In the genomic region with DNA sequence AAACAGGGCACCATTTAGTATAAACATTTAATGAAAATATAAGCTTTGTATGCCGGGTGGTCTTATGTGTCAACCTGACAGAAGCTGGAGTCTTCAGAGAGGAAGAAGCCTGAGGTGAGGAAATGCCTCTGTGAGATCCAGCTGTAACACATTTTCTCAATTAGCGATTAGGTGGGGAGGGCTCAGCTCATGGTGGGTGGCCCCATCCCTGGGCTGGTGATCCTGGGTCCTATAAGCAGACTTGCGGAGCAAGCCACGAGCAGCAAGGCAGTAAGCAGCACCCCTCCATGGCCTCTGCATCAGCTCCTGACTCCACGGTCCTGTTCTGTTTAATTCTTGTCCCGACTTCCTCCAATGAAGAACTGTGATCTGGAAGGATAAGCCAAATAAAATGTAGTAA, we compare ENCODE assay signal across 30 mouse cellular contexts. TPM values are rescaled to one million over a fixed set of nuclear protein-coding genes. Genes with fewer than 3 reads are reported as not detected.
DNase-seq lines count a peak whose midpoint lies in the region; ATAC-seq and TF ChIP-seq lines count a peak whose summit lies in the region.
"Had no signal": no experiment of that assay in that cellular context is flagged by ENCODE, and none has a peak within 500 bp of the region (broad histone marks: within the 10 kb centered on the region; RNA-seq: fewer than 3 reads in every experiment).

No protein-coding gene starts in this region.

- 68% methylated on average over 6 of the region's 6 CpGs for WGBS in hindbrain, embryonic 11.5 days
- WGBS in hindbrain, postnatal 0 days = 82% methylated on average over 6 of the region's 6 CpGs
- 40% methylated on average over 6 of the region's 6 CpGs for WGBS in embryonic facial prominence, embryonic 10.5 days
- WGBS in limb, embryonic 10.5 days = 49% methylated on average over 6 of the region's 6 CpGs

- TF ChIP-seq CTCF in hindbrain, postnatal 0 days (IDR thresholded peaks at IDR 0.05; ENCODE audit: low read depth) = no peak

- H3K4me3 ChIP-seq in hindbrain, embryonic 11.5 days (ENCODE audit: low read depth, low read length) = no peak overlapping the region
- no peak overlapping the region for H3K4me3 ChIP-seq in hindbrain, postnatal 0 days (ENCODE audit: low read length)
- H3K4me3 ChIP-seq in embryonic facial prominence, embryonic 10.5 days = no peak overlapping the region
- no peak overlapping the region for H3K4me3 ChIP-seq in limb, embryonic 10.5 days
- H3K4me3 ChIP-seq: forebrain, embryonic 10.5 days; forebrain, embryonic 13.5 days; heart, adult 2 months; heart, embryonic 10.5 days; heart, embryonic 13.5 days had no signal

- no peaks in the 10 kb centered on the region for H3K9me3 ChIP-seq in hindbrain, embryonic 11.5 days (ENCODE audit: control insufficient read depth, low read length)
- no peaks in the 10 kb centered on the region for H3K9me3 ChIP-seq in hindbrain, postnatal 0 days (ENCODE audit: low read length)
- H3K9me3 ChIP-seq in embryonic facial prominence, embryonic 10.5 days = no peaks in the 10 kb centered on the region
- no peaks in the 10 kb centered on the region for H3K9me3 ChIP-seq in limb, embryonic 10.5 days (replicated peaks)
- H3K9me3 ChIP-seq: forebrain, embryonic 10.5 days; forebrain, embryonic 13.5 days; G1E; heart, embryonic 10.5 days; heart, embryonic 13.5 days had no signal

- no peak overlapping the region for H3K4me2 ChIP-seq in hindbrain, embryonic 11.5 days (replicated peaks; ENCODE audit: low read depth, low read length)
- no peak overlapping the region for H3K4me2 ChIP-seq in hindbrain, postnatal 0 days (ENCODE audit: low read depth, low read length)
- H3K4me2 ChIP-seq: forebrain, embryonic 13.5 days; heart, embryonic 13.5 days; hindbrain, embryonic 14.5 days had no signal

- no peak for ATAC-seq in hindbrain, embryonic 11.5 days (ENCODE audit: low FRiP score)
- no peak for ATAC-seq in hindbrain, postnatal 0 days
- ATAC-seq: forebrain, embryonic 13.5 days; forebrain, embryonic 16.5 days; intestine, postnatal 0 days; Patski had no signal

- DNase-seq in hindbrain, embryonic 11.5 days (ENCODE audit: low spot score) = peak; percentile 14
- DNase-seq in hindbrain, postnatal 0 days (ENCODE audit: low spot score) = no peak
- peak; percentile 43 for DNase-seq in embryo, embryonic 10.5 days (ENCODE audit: low spot score)
- peak; percentile 76 for DNase-seq in embryonic facial prominence, embryonic 10.5 days (ENCODE audit: low spot score)
- peak; percentile 37 for DNase-seq in limb, embryonic 10.5 days (ENCODE audit: low spot score)
- no peak for DNase-seq in ovary, postnatal 10 days (ENCODE audit: low spot score)
- no peak for DNase-seq in thymus, postnatal 36 days
- DNase-seq: adrenal gland, postnatal 10 days; adrenal gland, postnatal 36 days; B cell, adult 2 months; cerebellum, adult 18-20 months; cerebellum, adult 9-10 months; cerebellum, postnatal 14 days; gastrocnemius, postnatal 10 days; gastrocnemius, postnatal 36 days; heart, adult 2 months; heart, postnatal 14 days; heart, postnatal 4 days had no signal

- H3K4me1 ChIP-seq in hindbrain, embryonic 11.5 days (replicated peaks; ENCODE audit: control insufficient read depth, insufficient read depth, low read length) = no peaks in the 10 kb centered on the region
- H3K4me1 ChIP-seq in hindbrain, postnatal 0 days (ENCODE audit: insufficient read depth, low read length) = no peaks in the 10 kb centered on the region
- peaks cover 11% of the 10 kb centered on the region; the same call in 1 of the 2 replicates for H3K4me1 ChIP-seq in embryonic facial prominence, embryonic 10.5 days
- peaks cover 6% of the 10 kb centered on the region for H3K4me1 ChIP-seq in limb, embryonic 10.5 days
- H3K4me1 ChIP-seq: forebrain, embryonic 10.5 days; forebrain, embryonic 13.5 days had no signal

- no peaks in the 10 kb centered on the region for H3K27me3 ChIP-seq in hindbrain, embryonic 11.5 days (ENCODE audit: control insufficient read depth, insufficient read depth, low read length)
- H3K27me3 ChIP-seq in hindbrain, postnatal 0 days (ENCODE audit: insufficient read depth, low read length) = no peaks in the 10 kb centered on the region
- H3K27me3 ChIP-seq in embryonic facial prominence, embryonic 10.5 days (replicated peaks; ENCODE audit: low read depth, poor library complexity, severe bottlenecking) = no peaks in the 10 kb centered on the region
- H3K27me3 ChIP-seq in limb, embryonic 10.5 days (ENCODE audit: low read depth, poor library complexity, severe bottlenecking) = no peaks in the 10 kb centered on the region
- H3K27me3 ChIP-seq: CH12.LX; forebrain, embryonic 13.5 days; heart, embryonic 13.5 days; Patski had no signal

- no peak overlapping the region for H3K27ac ChIP-seq in hindbrain, embryonic 11.5 days (ENCODE audit: low read depth, low read length)
- H3K27ac ChIP-seq in hindbrain, postnatal 0 days = no peak overlapping the region
- H3K27ac ChIP-seq in embryonic facial prominence, embryonic 10.5 days (replicated peaks) = no peak overlapping the region
- no peak overlapping the region for H3K27ac ChIP-seq in limb, embryonic 10.5 days
- H3K27ac ChIP-seq: forebrain, embryonic 10.5 days; forebrain, embryonic 13.5 days; heart, adult 2 months; heart, embryonic 10.5 days; heart, embryonic 13.5 days; hindbrain, embryonic 14.5 days had no signal

- no peak overlapping the region for H3K9ac ChIP-seq in hindbrain, embryonic 11.5 days (ENCODE audit: low read depth, low read length)
- no peak overlapping the region for H3K9ac ChIP-seq in hindbrain, postnatal 0 days (replicated peaks; ENCODE audit: low read length)
- H3K9ac ChIP-seq: forebrain, embryonic 13.5 days; heart, embryonic 13.5 days; hindbrain, embryonic 14.5 days had no signal

- no peaks in the 10 kb centered on the region for H3K36me3 ChIP-seq in hindbrain, embryonic 11.5 days (ENCODE audit: control insufficient read depth, insufficient read depth, low read length)
- no peaks in the 10 kb centered on the region for H3K36me3 ChIP-seq in hindbrain, postnatal 0 days (ENCODE audit: insufficient read depth, low read length)
- H3K36me3 ChIP-seq in embryonic facial prominence, embryonic 10.5 days (replicated peaks) = no peaks in the 10 kb centered on the region
- H3K36me3 ChIP-seq in limb, embryonic 10.5 days = no peaks in the 10 kb centered on the region
- H3K36me3 ChIP-seq: forebrain, embryonic 10.5 days; G1E; heart, embryonic 10.5 days; heart, embryonic 13.5 days had no signal

RNA-seq across cellular contexts. Expression of a gene that starts 41.4 kb away (rescaled TPM):
- polyA plus RNA-seq in hindbrain, embryonic 11.5 days (2014; fragmentation: Nextera tagmentation; extraction: Ambion mirVana) = 0.45 and 0.64 TPM in 2 replicates
- total RNA-seq in hindbrain, postnatal 0 days (2014; rRNA removed) = 14.3 and 16.2 TPM in 2 replicates
- 17.9 and 18.4 TPM in 2 replicates for polyA plus RNA-seq in hindbrain, postnatal 0 days (2015; fragmentation: Nextera tagmentation; extraction: Ambion mirVana)
- 0.05 and 0.16 TPM in 2 replicates for polyA plus RNA-seq in embryonic facial prominence, embryonic 10.5 days (2016; fragmentation: Nextera tagmentation; extraction: Ambion mirVana)
- not detected in 2 replicates for polyA plus RNA-seq in limb, embryonic 10.5 days (2016; fragmentation: Nextera tagmentation; extraction: Ambion mirVana)
- total RNA-seq: adrenal gland, adult 18-20 months; adrenal gland, postnatal 36 days; CH12.LX; granulocyte monocyte progenitor cell, adult 5-6 weeks; heart, adult 2 months; heart, postnatal 14 days; heart, postnatal 4 days had no signal
- polyA plus RNA-seq: G1E had no signal

Comparison
In these comparisons a context has a peak if more than half of its experiments do, and no peak if none do; other contexts are left out.
1. DNase-seq: peak in hindbrain, embryonic 11.5 days (single experiment), embryo, embryonic 10.5 days (single experiment), embryonic facial prominence, embryonic 10.5 days (single experiment) and limb, embryonic 10.5 days (single experiment); none in hindbrain, postnatal 0 days (single experiment), ovary, postnatal 10 days (single experiment) and thymus, postnatal 36 days (0 of 2).
2. RNA of a gene that starts 41.4 kb away (polyA plus RNA-seq): 17.9 to 18.4 TPM in hindbrain, postnatal 0 days; 0.45 to 0.64 TPM in hindbrain, embryonic 11.5 days, 0.05 to 0.16 TPM in embryonic facial prominence, embryonic 10.5 days and not detected in limb, embryonic 10.5 days; every median in the first group is over 10 times any median in the second.